Mouse (Mus musculus): ENCODE results near the gene Vpreb2.

DNA sequence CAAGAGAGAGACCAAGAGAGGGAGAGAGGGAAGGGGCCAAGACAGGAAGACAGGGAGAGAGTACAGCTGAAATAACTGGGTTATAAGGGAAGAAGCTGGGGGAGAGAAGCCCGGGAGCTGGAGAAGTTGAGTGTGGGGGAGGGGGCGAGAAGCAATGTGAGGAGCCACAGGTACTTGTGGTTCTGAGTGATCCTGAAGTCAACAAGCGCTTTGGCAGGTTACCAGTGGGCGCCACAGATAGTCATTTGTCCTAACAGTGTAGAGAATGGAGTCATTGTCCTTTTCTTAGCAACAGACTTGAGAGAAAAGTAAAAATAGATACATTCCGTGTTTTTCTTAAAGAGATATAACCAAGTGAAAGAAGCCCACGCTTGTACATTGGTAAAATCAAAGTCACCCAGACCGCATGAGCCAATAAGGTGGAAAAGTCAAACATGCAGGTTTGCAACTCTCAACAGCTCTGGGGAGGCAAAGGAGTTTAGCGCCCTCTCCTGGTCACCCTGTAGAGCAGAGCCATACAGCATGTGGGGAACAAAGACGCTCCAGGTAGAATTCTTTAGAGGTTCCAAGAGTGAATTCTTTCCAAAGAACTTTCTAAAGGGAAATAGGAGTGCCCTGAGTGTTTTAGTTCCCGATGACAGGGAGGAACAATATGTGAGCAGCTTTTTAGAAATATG is 6.4 kb downstream of the Vpreb2 start:
- TF ChIP-seq TAL1 (IDR thresholded peaks at IDR 0.05; ENCODE audit: low read length): no peak
- no peak for TF ChIP-seq GATA1 (IDR thresholded peaks at IDR 0.05; ENCODE audit: low read length)

Data from erythroblast, embryonic 14.5 days (primary cell).